Comparison of ENCODE assay signal across 8 mouse cellular contexts in the genomic region with DNA sequence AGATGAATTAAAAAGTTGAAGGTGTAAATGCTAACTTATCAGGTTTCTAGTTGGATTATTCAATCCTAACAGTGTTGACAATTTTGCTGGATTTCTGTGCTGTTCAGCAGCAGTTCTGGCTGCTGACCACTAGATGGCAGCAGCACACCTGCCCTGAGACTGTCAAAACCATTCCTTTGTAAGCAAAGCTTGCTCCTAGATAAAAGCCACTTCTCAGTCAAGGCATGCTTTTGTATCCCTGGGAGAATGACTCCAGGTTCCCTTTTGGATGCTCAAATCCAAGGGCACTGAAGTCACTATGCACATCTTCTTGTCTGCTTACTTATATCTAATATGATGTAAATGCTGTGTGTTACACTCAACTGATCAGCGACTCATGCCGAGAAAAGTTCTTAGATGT. TPM values are rescaled to one million over a fixed set of nuclear protein-coding genes. Genes with fewer than 3 reads are reported as not detected.
A peak's percentile ranks its signal among the peaks of the same experiment; 100 is the strongest.
DNase-seq lines count a peak whose midpoint lies in the region; ATAC-seq and TF ChIP-seq lines count a peak whose summit lies in the region.

No protein-coding gene starts in this region.

- ATAC-seq in hindbrain, embryonic 14.5 days (ENCODE audit: low FRiP score): peak; percentile 56; the same call in 1 of the 2 replicates
- peak; percentile 35; the same call in 1 of the 2 replicates for ATAC-seq in limb, embryonic 11.5 days (ENCODE audit: insufficient number of reproducible peaks, low FRiP score, low TSS enrichment, low read depth)
- peak; percentile 81 for ATAC-seq in midbrain, embryonic 16.5 days

- DNase-seq in thymus, adult 2 months: peak; percentile 36
- DNase-seq in thymus, adult 18-20 months: no peak
- DNase-seq in adrenal gland, postnatal 10 days: peak; percentile 56
- peak; percentile 45 for DNase-seq in embryo, embryonic 9.5 days (ENCODE audit: extremely low spot score)
- DNase-seq in hindbrain, embryonic 14.5 days (ENCODE audit: low spot score): peak; percentile 79
- peak; percentile 64 for DNase-seq in limb, embryonic 11.5 days (ENCODE audit: low spot score)
- DNase-seq in thymus, postnatal 4 days: peak; percentile 48

- no peaks in the 10 kb centered on the region for H3K4me1 ChIP-seq in thymus, adult 2 months (replicated peaks; ENCODE audit: control insufficient read depth, insufficient read depth, low read length)
- no peaks in the 10 kb centered on the region for H3K4me1 ChIP-seq in hindbrain, embryonic 14.5 days (replicated peaks; ENCODE audit: control insufficient read depth, insufficient read depth, low read length)
- H3K4me1 ChIP-seq in limb, embryonic 11.5 days (ENCODE audit: control insufficient read depth, insufficient read depth, low read length): no peaks in the 10 kb centered on the region
- no peaks in the 10 kb centered on the region for H3K4me1 ChIP-seq in midbrain, embryonic 16.5 days (ENCODE audit: control insufficient read depth, insufficient read depth, low read length)

- H3K9me3 ChIP-seq in hindbrain, embryonic 14.5 days (ENCODE audit: control insufficient read depth, low read length): no peaks in the 10 kb centered on the region
- H3K9me3 ChIP-seq in limb, embryonic 11.5 days (ENCODE audit: control insufficient read depth, low read length): no peaks in the 10 kb centered on the region
- H3K9me3 ChIP-seq in midbrain, embryonic 16.5 days (replicated peaks; ENCODE audit: control insufficient read depth, low read length, poor library complexity, severe bottlenecking): no peaks in the 10 kb centered on the region

- TF ChIP-seq POLR2A in thymus, adult 2 months (IDR thresholded peaks at IDR 0.05; ENCODE audit: control insufficient read depth, extremely low read depth, insufficient read depth, low read length, poor library complexity): no peak

- no peak overlapping the region for H3K4me2 ChIP-seq in hindbrain, embryonic 14.5 days (replicated peaks)
- H3K4me2 ChIP-seq in limb, embryonic 11.5 days (ENCODE audit: low read depth, severe bottlenecking): no peak overlapping the region
- no peak overlapping the region for H3K4me2 ChIP-seq in midbrain, embryonic 16.5 days (ENCODE audit: low read length)

- TF ChIP-seq CTCF in thymus, adult 2 months (IDR thresholded peaks at IDR 0.05; ENCODE audit: borderline replicate concordance, control insufficient read depth, extremely low read depth, insufficient read depth, low read length, poor library complexity): no peak

- peaks cover 40% of the 10 kb centered on the region for H3K36me3 ChIP-seq in thymus, adult 2 months (ENCODE audit: control insufficient read depth, insufficient read depth, low read length)
- H3K36me3 ChIP-seq in hindbrain, embryonic 14.5 days (replicated peaks; ENCODE audit: control insufficient read depth, insufficient read depth): peaks cover 87% of the 10 kb centered on the region
- peaks cover 18% of the 10 kb centered on the region for H3K36me3 ChIP-seq in limb, embryonic 11.5 days (ENCODE audit: control insufficient read depth, insufficient read depth, low read length)
- H3K36me3 ChIP-seq in midbrain, embryonic 16.5 days (ENCODE audit: control insufficient read depth, insufficient read depth, low read length): peaks cover 17% of the 10 kb centered on the region

- H3K4me3 ChIP-seq in thymus, adult 2 months (ENCODE audit: control insufficient read depth, insufficient read depth, low read length): no peak overlapping the region
- no peak overlapping the region for H3K4me3 ChIP-seq in hindbrain, embryonic 14.5 days (replicated peaks; ENCODE audit: low read length)
- no peak overlapping the region for H3K4me3 ChIP-seq in limb, embryonic 11.5 days (ENCODE audit: low read depth, low read length)
- no peak overlapping the region for H3K4me3 ChIP-seq in midbrain, embryonic 16.5 days (ENCODE audit: low read depth, low read length)

- H3K27ac ChIP-seq in thymus, adult 2 months (ENCODE audit: control insufficient read depth, insufficient read depth, low read length): no peak overlapping the region
- H3K27ac ChIP-seq in hindbrain, embryonic 14.5 days: no peak overlapping the region
- no peak overlapping the region for H3K27ac ChIP-seq in limb, embryonic 11.5 days (replicated peaks; ENCODE audit: low read depth, low read length)
- no peak overlapping the region for H3K27ac ChIP-seq in midbrain, embryonic 16.5 days (ENCODE audit: low read length)

- 97% methylated on average over 2 of the region's 2 CpGs for WGBS in thymus, adult 2 months
- 92% methylated on average over 2 of the region's 2 CpGs for WGBS in hindbrain, embryonic 14.5 days
- 98% methylated on average over 2 of the region's 2 CpGs for WGBS in limb, embryonic 11.5 days
- 88% methylated on average over 2 of the region's 2 CpGs for WGBS in midbrain, embryonic 16.5 days

- H3K9ac ChIP-seq in hindbrain, embryonic 14.5 days: no peak overlapping the region
- no peak overlapping the region for H3K9ac ChIP-seq in limb, embryonic 11.5 days (ENCODE audit: low read length)
- H3K9ac ChIP-seq in midbrain, embryonic 16.5 days (ENCODE audit: low read depth, low read length): no peak overlapping the region

- H3K27me3 ChIP-seq in thymus, adult 2 months (ENCODE audit: control insufficient read depth, insufficient read depth, low read length): no peaks in the 10 kb centered on the region
- no peaks in the 10 kb centered on the region for H3K27me3 ChIP-seq in hindbrain, embryonic 14.5 days (ENCODE audit: control insufficient read depth, insufficient read depth, low read length)
- H3K27me3 ChIP-seq in limb, embryonic 11.5 days (ENCODE audit: control insufficient read depth, insufficient read depth, low read length): no peaks in the 10 kb centered on the region
- no peaks in the 10 kb centered on the region for H3K27me3 ChIP-seq in midbrain, embryonic 16.5 days (ENCODE audit: control insufficient read depth, insufficient read depth, low read depth, low read length)

RNA-seq across cellular contexts. Expression of a gene that starts 20.3 kb away (rescaled TPM):
- polyA plus RNA-seq in thymus, adult 2 months (2012; rRNA removed): 10.0 and 12.3 TPM in 2 replicates
- 10 to 100 TPM; 19.2 to 22.5 TPM for total RNA-seq in adrenal gland, postnatal 10 days (2021)
- polyA plus RNA-seq in hindbrain, embryonic 14.5 days (2014; fragmentation: Nextera tagmentation; extraction: Ambion mirVana): 7.6 and 8.5 TPM in 2 replicates
- polyA plus RNA-seq in limb, embryonic 11.5 days (2014; fragmentation: Nextera tagmentation; extraction: Ambion mirVana): 2.8 and 3.2 TPM in 2 replicates
- polyA plus RNA-seq in midbrain, embryonic 16.5 days (2015; fragmentation: Nextera tagmentation; extraction: Ambion mirVana): 3.3 and 3.6 TPM in 2 replicates

RNA-seq across cellular contexts. Expression of a gene that starts 35.1 kb away (rescaled TPM):
- 11.5 and 14.2 TPM in 2 replicates for polyA plus RNA-seq in thymus, adult 2 months (2012; rRNA removed)
- total RNA-seq in adrenal gland, postnatal 10 days (2021): 1 to 10 TPM; 6.0 to 8.0 TPM
- polyA plus RNA-seq in hindbrain, embryonic 14.5 days (2014; fragmentation: Nextera tagmentation; extraction: Ambion mirVana): 19.7 and 25.7 TPM in 2 replicates
- 160 and 165 TPM in 2 replicates for polyA plus RNA-seq in limb, embryonic 11.5 days (2014; fragmentation: Nextera tagmentation; extraction: Ambion mirVana)
- polyA plus RNA-seq in midbrain, embryonic 16.5 days (2015; fragmentation: Nextera tagmentation; extraction: Ambion mirVana): 15.3 and 18.5 TPM in 2 replicates

RNA-seq across cellular contexts. Expression of a gene that starts 49.0 kb away (rescaled TPM):
- 14.1 and 15.3 TPM in 2 replicates for polyA plus RNA-seq in thymus, adult 2 months (2012; rRNA removed)
- total RNA-seq in adrenal gland, postnatal 10 days (2021): 10 to 100 TPM; 74.0 to 74.3 TPM
- polyA plus RNA-seq in hindbrain, embryonic 14.5 days (2014; fragmentation: Nextera tagmentation; extraction: Ambion mirVana): 37.8 and 38.4 TPM in 2 replicates
- 34.5 and 37.2 TPM in 2 replicates for polyA plus RNA-seq in limb, embryonic 11.5 days (2014; fragmentation: Nextera tagmentation; extraction: Ambion mirVana)
- 27.8 and 28.2 TPM in 2 replicates for polyA plus RNA-seq in midbrain, embryonic 16.5 days (2015; fragmentation: Nextera tagmentation; extraction: Ambion mirVana)

Comparison
In these comparisons a context has a peak if more than half of its experiments do, and no peak if none do; other contexts are left out.
1. DNase-seq: peak in thymus, adult 2 months (single experiment), adrenal gland, postnatal 10 days (single experiment), embryo, embryonic 9.5 days (single experiment), hindbrain, embryonic 14.5 days (single experiment), limb, embryonic 11.5 days (single experiment) and thymus, postnatal 4 days (single experiment); none in thymus, adult 18-20 months (0 of 2).
2. Peak in every context shown above with its lines, with median percentiles within 50 percentile points of each other: ATAC-seq.